Mouse (Mus musculus) brain, adult 10 weeks (tissue): ENCODE data around the gene Ddx5. TPM values are rescaled to one million over a fixed set of nuclear protein-coding genes. Genes with fewer than 3 reads are reported as not detected.

ENCODE experiments used
- polyA plus RNA-seq: library from polyadenylated mRNA; stranded (reverse); fragments of 350-450 nt; fragmentation: Illumina TruSeq; extraction: RNeasy Lipid Tissue Mini Kit (QIAGEN cat#74804); gene quantifications from one replicate; pipeline ENCODE4 v1.2.3, GENCODE M21; 2015; ENCODE audit warnings: low read depth, low replicate concordance

Gene Ddx5
- polyA plus RNA-seq, result 599 TPM

DNA sequence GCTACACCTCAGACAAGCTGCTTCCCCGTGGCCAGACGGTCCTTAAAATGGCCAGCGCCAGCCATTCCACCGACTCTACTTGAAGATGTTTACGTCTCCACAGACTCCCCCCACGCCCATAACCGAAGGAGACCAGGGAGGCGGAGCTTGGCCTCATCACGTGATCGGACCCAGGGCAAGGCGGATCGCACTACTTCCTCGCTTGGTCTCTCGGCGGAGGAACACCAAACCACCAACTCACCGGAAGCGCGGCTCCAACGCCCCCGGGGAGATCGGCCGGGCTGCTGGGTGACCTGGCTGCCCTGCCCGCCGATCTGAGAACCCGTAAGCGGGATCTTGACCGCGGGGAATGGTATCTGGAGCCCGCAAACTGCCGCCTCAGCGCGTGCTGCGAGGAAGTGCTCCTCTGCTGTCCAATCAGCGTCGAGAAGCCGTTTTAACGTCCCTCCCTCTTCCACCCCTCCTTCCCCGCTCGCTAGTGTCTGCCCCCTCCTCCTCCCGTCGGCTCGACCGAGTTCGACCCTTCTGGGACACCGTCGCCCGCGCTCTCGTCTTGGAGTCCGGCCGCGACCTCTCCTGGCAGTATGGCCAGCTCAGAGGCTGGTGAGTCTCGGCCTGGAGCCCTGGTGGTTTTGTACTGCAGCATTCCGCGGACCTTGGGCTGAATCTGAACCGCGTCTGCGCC lies at the start of gene Ddx5, which contains the start of gene Cep95:
TSS of gene Ddx5 (minus strand) at position 411 of the 685 bp plus-strand sequence.
TSS of gene Cep95 (plus strand) at position 478 of the 685 bp plus-strand sequence.

DNA sequence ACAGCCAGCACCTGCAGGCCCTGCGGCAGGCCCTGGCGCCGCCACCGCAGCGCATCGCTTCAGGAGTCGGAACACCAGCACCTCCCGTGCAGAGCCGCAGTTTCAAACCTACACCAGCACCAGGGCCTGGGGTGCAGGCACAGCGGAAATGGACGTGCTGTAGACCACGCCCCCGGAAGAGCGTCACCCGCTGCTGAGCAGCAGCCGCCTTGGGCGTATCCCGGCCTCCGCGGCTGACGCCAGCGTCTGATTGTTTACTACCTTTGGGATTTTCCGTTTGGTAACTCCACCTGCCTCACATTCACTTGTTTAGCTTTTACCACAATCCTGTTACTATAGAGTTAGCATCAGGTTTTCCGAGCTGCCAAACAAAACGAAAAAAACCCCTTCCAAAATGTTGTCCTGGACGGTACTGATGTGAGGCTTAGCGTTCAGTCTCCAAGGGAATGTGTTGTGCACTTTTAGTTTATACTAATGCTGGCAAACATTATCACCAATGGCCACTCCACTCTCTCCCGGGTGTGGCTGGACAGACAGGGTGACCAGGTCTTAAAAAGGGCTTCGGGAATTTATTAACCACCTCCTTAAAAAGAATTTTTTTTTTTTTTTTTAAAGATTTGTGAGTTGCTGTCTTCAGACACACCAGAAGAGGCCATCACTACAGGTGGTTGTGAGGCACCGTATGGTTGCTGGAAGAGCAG lies 9.4 kb downstream of the Ddx5 start, which contains the start of gene Polg2:
TSS of gene Polg2 (minus strand) at position 150 of the 701 bp plus-strand sequence.

DNA sequence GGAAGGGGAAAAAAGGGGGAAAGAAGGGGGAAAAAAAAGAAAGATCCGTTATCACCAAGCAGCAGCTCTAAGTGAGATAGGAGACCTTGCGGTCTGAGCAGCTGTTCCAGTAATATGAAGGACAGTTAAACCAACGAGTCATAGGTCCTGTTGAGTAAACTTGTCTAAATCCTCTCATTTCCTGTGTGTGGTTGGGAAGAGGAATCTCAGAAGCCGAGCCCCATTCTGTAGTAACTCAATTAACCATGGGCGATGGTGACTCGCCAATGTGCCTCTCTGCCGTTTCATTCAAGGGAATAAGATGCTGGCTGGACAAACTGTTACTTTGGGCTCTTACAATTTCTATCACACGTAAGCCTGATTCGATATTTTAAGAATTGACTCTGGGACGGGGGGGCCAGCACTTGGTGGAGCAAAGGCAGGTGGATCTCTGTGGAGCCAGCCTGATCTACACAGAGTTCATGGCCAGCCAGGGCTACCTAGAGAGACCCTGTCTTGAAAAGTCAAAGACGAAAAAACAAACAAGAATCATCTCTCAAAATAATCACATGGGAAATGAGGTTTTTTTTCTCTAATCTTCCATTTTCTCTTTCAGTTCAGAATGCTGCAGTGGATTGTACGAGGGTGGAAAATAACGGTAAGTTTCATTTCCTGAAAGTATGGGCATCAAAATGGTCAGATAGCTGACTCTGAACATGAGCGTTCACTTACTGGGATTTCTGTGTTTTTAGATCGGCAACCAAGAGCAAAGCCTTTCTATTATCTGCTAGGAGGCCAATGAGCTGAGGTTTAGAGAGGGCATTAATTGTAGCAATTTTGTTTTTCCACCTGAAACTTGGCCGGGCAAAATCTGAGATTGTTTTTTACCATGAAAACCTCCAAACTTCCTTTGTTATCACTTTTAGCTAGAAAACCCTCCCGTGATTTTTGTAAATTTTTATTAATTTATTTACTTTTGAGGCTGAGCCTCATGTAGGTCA lies 37.7 kb downstream of the Ddx5 start, which contains the start of gene Milr1:
TSS of gene Milr1 (plus strand) at position 188 of the 980 bp plus-strand sequence.

DNA sequence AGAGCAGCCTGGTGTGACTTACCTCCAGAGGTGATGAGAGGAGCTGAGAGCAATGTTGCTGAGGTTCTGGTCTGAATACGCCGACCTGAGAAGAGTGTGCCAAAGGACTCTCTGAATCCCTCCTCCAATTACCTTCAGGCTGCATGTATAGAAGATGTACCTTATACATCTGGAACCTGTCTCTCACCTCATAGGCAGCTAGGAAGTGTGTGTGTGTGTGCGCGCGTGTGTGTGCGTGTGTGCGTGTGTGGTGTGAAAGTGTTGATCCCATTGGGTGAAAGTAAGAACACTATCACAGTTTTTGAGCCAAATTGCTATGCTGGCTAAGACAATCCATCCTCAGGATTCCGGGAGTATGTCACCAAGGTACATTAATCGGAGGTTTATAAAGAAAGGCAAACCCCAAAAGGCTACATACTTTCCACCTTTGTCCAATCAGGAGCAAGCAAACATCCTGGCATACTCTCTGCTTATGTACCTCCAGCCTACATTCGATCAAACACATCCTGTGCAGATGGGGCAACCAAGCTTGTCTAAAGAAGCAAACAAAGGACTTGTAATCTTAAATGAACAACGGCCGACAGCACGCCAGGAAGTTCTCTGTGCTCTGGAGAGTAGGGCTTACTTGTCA lies 38.7 kb downstream of the Ddx5 start, which contains the start of gene Pecam1:
TSS of gene Pecam1 (minus strand) at position 508 of the 631 bp plus-strand sequence.

Other genes starting within 250 kb of the Ddx5 start
- gene Tex2, start 175.8 kb downstream of the Ddx5 start, polyA plus RNA-seq, result 75.3 TPM
- gene Pecam1, start 38.6 kb downstream of the Ddx5 start, polyA plus RNA-seq, result 18.3 TPM
- gene Milr1, start 38.0 kb downstream of the Ddx5 start, polyA plus RNA-seq, result 0.83 TPM
- gene Polg2, start 9.6 kb downstream of the Ddx5 start, polyA plus RNA-seq, result 3.6 TPM
- 10.9 TPM for gene Cep95, start 67 bp upstream of the Ddx5 start, polyA plus RNA-seq
- gene Smurf2, start 131.5 kb upstream of the Ddx5 start, polyA plus RNA-seq, result 20.5 TPM
- gene Kpna2, start 210.4 kb upstream of the Ddx5 start, polyA plus RNA-seq, result 33.5 TPM
- gene 1810010H24Rik, start 236.5 kb upstream of the Ddx5 start, polyA plus RNA-seq, result 4.3 TPM